Mouse (Mus musculus) heart, embryonic 13.5 days (tissue): ENCODE measurements at regions not wholly inside any gene's neighbourhood (a gene's known extent, or its start where the extent isn't known, plus 50 kb on each side); places are given as distances from the start of the nearest gene placed in this dataset.
A peak's percentile ranks its signal among the peaks of the same experiment; 100 is the strongest.

ENCODE experiments used
- ATAC-seq: fragments of 200-750 bp; cut with Nextera tagmentation; 2 replicates; pipeline ENCODE4 v1.8.0; 2017; ENCODE audit warnings: moderate TSS enrichment; ENCODE audit not compliant: insufficient number of reproducible peaks, low FRiP score, low TSS enrichment; ENCODE audit errors: extremely low read depth
- H3K27ac ChIP-seq: fragments of 300-500 bp; sonication (generic); replicated peaks from 2 replicates; pipeline ENCODE4 v1.5.1; 2015; ENCODE audit warnings: moderate library complexity, mild to moderate bottlenecking, inconsistent platforms
- H3K27me3 ChIP-seq: fragments of 300-500 bp; sonication (generic); replicated peaks from 2 replicates; pipeline ENCODE4 v1.6.1; 2015; ENCODE audit warnings: mild to moderate bottlenecking, inconsistent platforms
- H3K36me3 ChIP-seq: fragments of 300-500 bp; sonication (generic); 2 replicates; pipeline ENCODE4 v1.6.1; 2015; ENCODE audit warnings: mild to moderate bottlenecking, inconsistent platforms
- H3K4me1 ChIP-seq: fragments of 300-500 bp; sonication (generic); 2 replicates; pipeline ENCODE4 v1.6.1; 2015; ENCODE audit warnings: inconsistent platforms
- H3K4me2 ChIP-seq: fragments of 300-500 bp; sonication (generic); 2 replicates; pipeline ENCODE4 v1.6.1; 2015; ENCODE audit warnings: inconsistent platforms, mild to moderate bottlenecking, moderate library complexity
- H3K4me3 ChIP-seq: fragments of 300-500 bp; sonication (generic); 2 replicates; pipeline ENCODE4 v1.5.1; 2015; ENCODE audit warnings: moderate library complexity, mild to moderate bottlenecking, inconsistent platforms
- H3K9ac ChIP-seq: fragments of 300-500 bp; sonication (generic); 2 replicates; pipeline ENCODE4 v1.6.1; 2015; ENCODE audit warnings: inconsistent platforms, mild to moderate bottlenecking, moderate library complexity
- H3K9me3 ChIP-seq: fragments of 300-500 bp; sonication (generic); 2 replicates; pipeline ENCODE4 v1.6.1; 2016; ENCODE audit warnings: inconsistent platforms
- WGBS: fragments of 180-500 bp; shearing (Covaris S2); methylation state at CpG from one replicate; pipeline ENCODE4 v1.1.7; 2015; ENCODE audit warnings: mixed read lengths; 5-methylcytosine and 5-hydroxymethylcytosine counted together

GRCm38 (mm10) chr6:94814711-94815110, 114.8 kb upstream of the Lrig1 start:
- 63% methylated on average over 3 of the region's 3 CpGs for WGBS
- Histone ChIP-seq H3K4me1 (peaks cover 11% of the 10 kb centered on the region), H3K27me3 (peaks cover 19% of the 10 kb centered on the region; the same call in 1 of the 2 replicates), H3K9ac (no peak overlapping the region), H3K4me3 (no peak overlapping the region), H3K36me3 (no peaks in the 10 kb centered on the region), H3K27ac (no peak overlapping the region), H3K4me2 (no peak overlapping the region), H3K9me3 (no peaks in the 10 kb centered on the region)
- no peak for ATAC-seq

GRCm38 (mm10) chr6:94813481-94814148, 113.7 kb upstream of the Lrig1 start:
- Histone ChIP-seq H3K27me3 (peaks cover 14% of the 10 kb centered on the region; the same call in 1 of the 2 replicates), H3K9ac (no peak overlapping the region), H3K9me3 (no peaks in the 10 kb centered on the region), H3K27ac (no peak overlapping the region), H3K4me2 (no peak overlapping the region), H3K4me1 (peaks cover 11% of the 10 kb centered on the region), H3K36me3 (no peaks in the 10 kb centered on the region), H3K4me3 (no peak overlapping the region)
- WGBS, result 67% methylated on average over 7 of the region's 7 CpGs
- ATAC-seq, result no peak

GRCm38 (mm10) chr6:94811846-94812245, 111.9 kb upstream of the Lrig1 start:
- Histone ChIP-seq H3K27me3 (peaks cover 4% of the 10 kb centered on the region; the same call in 1 of the 2 replicates), H3K9me3 (no peaks in the 10 kb centered on the region), H3K9ac (no peak overlapping the region), H3K4me2 (no peak overlapping the region), H3K27ac (no peak overlapping the region), H3K4me1 (peaks cover 16% of the 10 kb centered on the region), H3K4me3 (no peak overlapping the region), H3K36me3 (no peaks in the 10 kb centered on the region)
- ATAC-seq, result no peak
- 28% methylated on average over 4 of the region's 4 CpGs for WGBS

- no peak for ATAC-seq
- Histone ChIP-seq H3K4me2 (no peak overlapping the region), H3K9ac (no peak overlapping the region), H3K9me3 (no peaks in the 10 kb centered on the region), H3K4me1 (peaks cover 31% of the 10 kb centered on the region), H3K27me3 (no peaks in the 10 kb centered on the region), H3K36me3 (no peaks in the 10 kb centered on the region), H3K27ac (no peak overlapping the region), H3K4me3 (no peak overlapping the region)
- 67% methylated on average over 6 of the region's 6 CpGs for WGBS
Observed at GRCm38 (mm10) chr6:94807216-94807615, 107.3 kb upstream of the Lrig1 start.

- peaks cover 30% of the 10 kb centered on the region for H3K4me1 ChIP-seq
- no peak overlapping the region for H3K4me3 ChIP-seq
- no peak overlapping the region for H3K4me2 ChIP-seq
- WGBS, result 47% methylated on average over 12 of the region's 12 CpGs
- H3K27ac ChIP-seq, result no peak overlapping the region
- H3K36me3 ChIP-seq, result no peaks in the 10 kb centered on the region
- no peak overlapping the region for H3K9ac ChIP-seq
- H3K9me3 ChIP-seq, result no peaks in the 10 kb centered on the region
- no peak for ATAC-seq
- no peaks in the 10 kb centered on the region for H3K27me3 ChIP-seq
Observed at GRCm38 (mm10) chr6:94806481-94807160, 106.7 kb upstream of the Lrig1 start.

GRCm38 (mm10) chr6:94805685-94806084, 105.7 kb upstream of the Lrig1 start:
- WGBS, result 44% methylated on average over 6 of the region's 6 CpGs
- 0 out of 2 replicates have a peak overlapping the region, but pooled peaks have one; percentile 29 for H3K27ac ChIP-seq

GRCm38 (mm10) chr6:94804284-94804815, 104.4 kb upstream of the Lrig1 start:
- no peak overlapping the region for H3K4me3 ChIP-seq
- no peaks in the 10 kb centered on the region for H3K27me3 ChIP-seq
- no peaks in the 10 kb centered on the region for H3K36me3 ChIP-seq
- H3K9ac ChIP-seq, result no peak overlapping the region
- H3K27ac ChIP-seq, result no peak overlapping the region
- WGBS, result 79% methylated on average over 10 of the region's 10 CpGs
- H3K4me1 ChIP-seq, result peaks cover 35% of the 10 kb centered on the region
- H3K4me2 ChIP-seq, result no peak overlapping the region
- ATAC-seq, result no peak
- no peaks in the 10 kb centered on the region for H3K9me3 ChIP-seq

More at GRCm38 (mm10) chr6:94805685-94806084, 105.7 kb upstream of the Lrig1 start:
- Histone ChIP-seq H3K4me2 (no peak overlapping the region), H3K36me3 (no peaks in the 10 kb centered on the region), H3K4me1 (peaks cover 35% of the 10 kb centered on the region), H3K4me3 (no peak overlapping the region), H3K27me3 (no peaks in the 10 kb centered on the region), H3K9ac (no peak overlapping the region), H3K9me3 (no peaks in the 10 kb centered on the region)
- no peak for ATAC-seq

- 51% methylated on average over 12 of the region's 12 CpGs for WGBS
- H3K36me3 ChIP-seq, result no peaks in the 10 kb centered on the region
Observed at GRCm38 (mm10) chr6:94801039-94801438, 101.1 kb upstream of the Lrig1 start.

GRCm38 (mm10) chr6:94798545-94799211, 98.7 kb upstream of the Lrig1 start:
- no peak for ATAC-seq
- no peak overlapping the region for H3K27ac ChIP-seq
- H3K9me3 ChIP-seq, result peaks cover 9% of the 10 kb centered on the region; the same call in 1 of the 2 replicates
- no peaks in the 10 kb centered on the region for H3K36me3 ChIP-seq
- 78% methylated on average over 4 of the region's 4 CpGs for WGBS
- no peak overlapping the region for H3K9ac ChIP-seq
- peaks cover 23% of the 10 kb centered on the region for H3K4me1 ChIP-seq
- no peaks in the 10 kb centered on the region for H3K27me3 ChIP-seq
- H3K4me3 ChIP-seq, result no peak overlapping the region
- H3K4me2 ChIP-seq, result no peak overlapping the region

More at GRCm38 (mm10) chr6:94801039-94801438, 101.1 kb upstream of the Lrig1 start:
- H3K4me2 ChIP-seq, result peak overlapping the region; percentile 42; the same call in 1 of the 2 replicates
- H3K27me3 ChIP-seq, result no peaks in the 10 kb centered on the region
- peaks cover 8% of the 10 kb centered on the region; the same call in 1 of the 2 replicates for H3K9me3 ChIP-seq
- no peak overlapping the region for H3K27ac ChIP-seq
- no peak overlapping the region for H3K4me3 ChIP-seq
- H3K4me1 ChIP-seq, result peaks cover 23% of the 10 kb centered on the region
- no peak for ATAC-seq
- peak overlapping the region; percentile 38; the same call in 1 of the 2 replicates for H3K9ac ChIP-seq

- Histone ChIP-seq H3K4me2 (no peak overlapping the region), H3K4me1 (peaks cover 7% of the 10 kb centered on the region), H3K27me3 (no peaks in the 10 kb centered on the region), H3K9ac (no peak overlapping the region), H3K27ac (0 out of 2 replicates have a peak overlapping the region, but pooled peaks have one; percentile 45), H3K9me3 (peaks cover 9% of the 10 kb centered on the region; the same call in 1 of the 2 replicates), H3K4me3 (no peak overlapping the region), H3K36me3 (no peaks in the 10 kb centered on the region)
- no peak for ATAC-seq
- WGBS, result 39% methylated on average over 4 of the region's 4 CpGs
Observed at GRCm38 (mm10) chr6:94795442-94795841, 95.5 kb upstream of the Lrig1 start.

GRCm38 (mm10) chr6:94793555-94793954, 93.6 kb upstream of the Lrig1 start:
- no peak overlapping the region for H3K27ac ChIP-seq
- H3K9me3 ChIP-seq, result peaks cover 9% of the 10 kb centered on the region; the same call in 1 of the 2 replicates
- ATAC-seq, result no peak
- no peak overlapping the region for H3K4me3 ChIP-seq
- H3K4me1 ChIP-seq, result peaks cover 16% of the 10 kb centered on the region
- H3K9ac ChIP-seq, result no peak overlapping the region
- no peaks in the 10 kb centered on the region for H3K27me3 ChIP-seq
- H3K4me2 ChIP-seq, result no peak overlapping the region
- H3K36me3 ChIP-seq, result no peaks in the 10 kb centered on the region
- 79% methylated on average over 6 of the region's 6 CpGs for WGBS
